Comparison of ENCODE assay signal across 17 mouse cellular contexts in genomic region chr12:30591832-30592231, GRCm38 (mm10).
"Had no signal": no experiment of that assay in that cellular context is flagged by ENCODE, and none has a peak within 500 bp of the region (broad histone marks: within the 10 kb centered on the region; RNA-seq: fewer than 3 reads in every experiment).

No protein-coding gene starts in this region.

- ATAC-seq: liver, embryonic 12.5 days; liver, postnatal 0 days; lung, postnatal 0 days; midbrain, embryonic 13.5 days; midbrain, embryonic 15.5 days; midbrain, embryonic 16.5 days had no signal

- DNase-seq: left cerebral cortex, postnatal 4 days; liver; liver, embryonic 13.5 days; liver, postnatal 0 days; lung, adult 18-20 months; lung, adult 2 months; lung, embryonic 14.5 days; lung, postnatal 10 days; lung, postnatal 14 days; lung, postnatal 36 days; lung, postnatal 4 days; midbrain, embryonic 14.5 days had no signal
